Mouse (Mus musculus) hindbrain, embryonic 12.5 days (tissue): ENCODE data around the gene Ctcf. TPM values are rescaled to one million over a fixed set of nuclear protein-coding genes. Genes with fewer than 3 reads are reported as not detected.

Source experiments
- ATAC-seq: fragments of 200-750 bp; cut with Nextera tagmentation; 2 replicates; pipeline ENCODE4 v1.8.0; 2017; ENCODE audit warnings: moderate TSS enrichment; ENCODE audit not compliant: low FRiP score
- H3K27ac ChIP-seq: fragments of 300-500 bp; sonication (generic); 2 replicates; pipeline ENCODE4 v1.5.1; 2016; ENCODE audit warnings: mild to moderate bottlenecking
- H3K27me3 ChIP-seq: fragments of 300-500 bp; sonication (generic); 2 replicates; pipeline ENCODE4 v1.6.1; 2016; ENCODE audit warnings: mild to moderate bottlenecking
- H3K36me3 ChIP-seq: fragments of 300-500 bp; sonication (generic); 2 replicates; pipeline ENCODE4 v1.6.1; 2016; ENCODE audit warnings: mild to moderate bottlenecking
- H3K4me1 ChIP-seq: fragments of 300-500 bp; sonication (generic); 2 replicates; pipeline ENCODE4 v1.6.1; 2016
- H3K4me2 ChIP-seq: fragments of 300-500 bp; sonication (generic); replicated peaks from 2 replicates; pipeline ENCODE4 v1.6.1; 2016; ENCODE audit warnings: mild to moderate bottlenecking
- H3K4me3 ChIP-seq: fragments of 300-500 bp; sonication (generic); 2 replicates; pipeline ENCODE4 v1.5.1; 2016; ENCODE audit warnings: mild to moderate bottlenecking
- H3K9ac ChIP-seq: fragments of 300-500 bp; sonication (generic); 2 replicates; pipeline ENCODE4 v1.6.1; 2016; ENCODE audit warnings: mild to moderate bottlenecking, moderate library complexity
- H3K9me3 ChIP-seq: fragments of 300-500 bp; sonication (generic); replicated peaks from 2 replicates; pipeline ENCODE4 v1.6.1; 2016; ENCODE audit warnings: mild to moderate bottlenecking
- WGBS: fragments of 180-500 bp; shearing (Covaris S2); methylation state at CpG from one replicate; pipeline ENCODE4 v1.1.7; 2016; 5-methylcytosine and 5-hydroxymethylcytosine counted together
- polyA plus RNA-seq: library from polyadenylated mRNA; unstranded; fragments of >200 nt; fragmentation: Nextera tagmentation; extraction: Ambion mirVana; gene quantifications from 2 replicates; pipeline ENCODE4 v1.2.1, GENCODE M21; 2016

Ctcf gene
- polyA plus RNA-seq, 1 experiment from 2014 or later: 139 TPM

DNA sequence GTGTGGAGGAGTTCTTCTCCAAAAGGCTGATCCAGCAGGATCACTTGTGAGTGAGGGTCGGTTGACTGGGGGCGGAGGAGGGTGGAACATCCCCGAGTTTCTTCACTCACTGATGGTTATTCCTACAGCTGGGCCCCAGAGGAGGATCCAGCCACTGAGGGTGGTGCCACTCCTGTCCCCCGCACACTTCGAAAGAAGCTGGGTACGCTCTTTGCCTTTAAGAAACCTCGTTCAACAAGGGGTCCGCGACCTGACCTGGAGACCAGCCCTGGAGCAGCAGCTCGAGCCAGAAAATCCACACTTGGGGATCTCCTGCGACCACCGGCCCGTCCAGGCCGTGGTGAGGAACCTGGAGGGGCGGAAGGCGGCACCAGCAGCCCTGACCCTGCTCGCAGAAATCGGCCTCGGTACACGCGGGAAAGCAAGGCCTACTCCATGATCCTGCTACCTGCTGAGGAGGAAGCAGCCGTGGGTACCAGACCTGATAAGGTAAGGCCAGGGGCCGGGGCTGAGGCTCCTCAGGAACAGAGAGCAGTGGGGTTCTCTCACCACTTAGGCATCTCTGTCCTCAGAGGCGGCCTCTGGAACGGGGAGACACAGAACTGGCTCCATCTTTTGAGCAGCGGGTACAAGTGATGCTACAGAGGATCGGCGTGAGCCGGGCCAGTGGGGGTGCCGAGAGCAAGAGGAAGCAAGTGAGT lies 58.9 kb downstream of the Ctcf start:
- H3K27ac ChIP-seq: peak overlapping the region; percentile 83; the same call in 1 of the 2 replicates
- no peaks in the 10 kb centered on the region for H3K9me3 ChIP-seq
- H3K4me1 ChIP-seq: peaks cover 31% of the 10 kb centered on the region
- ATAC-seq: no peak
- H3K4me3 ChIP-seq: peak overlapping the region; percentile 62
- H3K4me2 ChIP-seq: peak overlapping the region; percentile 90
- 79% methylated on average over 30 of the region's 30 CpGs for WGBS
- peaks cover 40% of the 10 kb centered on the region for H3K36me3 ChIP-seq
- H3K9ac ChIP-seq: peak overlapping the region; percentile 77
- no peaks in the 10 kb centered on the region for H3K27me3 ChIP-seq

DNA sequence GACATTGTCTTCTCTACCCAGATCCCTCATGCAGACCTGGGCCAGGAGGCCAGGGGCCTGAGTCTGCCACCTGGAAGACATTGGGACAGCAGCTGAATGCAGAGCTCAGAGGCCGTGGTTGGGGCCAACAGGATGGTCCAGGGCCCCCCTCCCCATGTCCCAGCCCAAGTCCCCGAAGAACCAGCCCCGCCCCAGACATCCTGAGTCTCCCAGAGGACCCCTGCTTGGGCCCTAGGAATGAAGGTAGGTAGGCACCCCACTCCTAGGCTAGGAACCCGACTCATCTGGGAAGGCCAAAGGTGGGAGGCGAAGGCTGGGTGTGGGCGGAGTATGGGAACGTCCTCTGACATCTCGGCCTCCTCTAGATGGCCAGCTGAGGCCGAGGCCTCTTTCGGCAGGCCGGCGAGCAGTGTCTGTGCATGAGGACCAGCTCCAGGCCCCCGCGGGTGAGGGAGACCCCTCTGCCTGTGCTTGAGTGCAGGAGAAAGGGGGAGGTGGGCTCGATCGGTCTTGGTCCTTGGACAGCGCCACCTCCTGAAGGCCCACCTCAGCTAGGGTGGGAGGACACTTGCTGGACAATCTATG lies 60.9 kb downstream of the Ctcf start:
- no peak overlapping the region for H3K4me3 ChIP-seq
- no peaks in the 10 kb centered on the region for H3K9me3 ChIP-seq
- no peaks in the 10 kb centered on the region for H3K27me3 ChIP-seq
- H3K27ac ChIP-seq: no peak overlapping the region
- H3K9ac ChIP-seq: no peak overlapping the region
- H3K4me2 ChIP-seq: no peak overlapping the region; the same call in 1 of the 2 replicates
- peaks cover 40% of the 10 kb centered on the region for H3K36me3 ChIP-seq
- no peak for ATAC-seq
- peaks cover 40% of the 10 kb centered on the region for H3K4me1 ChIP-seq
- WGBS: 92% methylated on average over 17 of the region's 17 CpGs

- no peak for ATAC-seq
- H3K27ac ChIP-seq: no peak overlapping the region
- H3K9ac ChIP-seq: no peak overlapping the region
- H3K4me2 ChIP-seq: no peak overlapping the region
- H3K27me3 ChIP-seq: no peaks in the 10 kb centered on the region
- H3K4me3 ChIP-seq: no peak overlapping the region
- peaks cover 41% of the 10 kb centered on the region for H3K4me1 ChIP-seq
- 94% methylated on average over 5 of the region's 5 CpGs for WGBS
- H3K36me3 ChIP-seq: peaks cover 45% of the 10 kb centered on the region
- no peaks in the 10 kb centered on the region for H3K9me3 ChIP-seq
Measured at GRCm38 (mm10) chr8:105698734-105699133, 62.4 kb downstream of the Ctcf start.

- peak overlapping the region; percentile 73 for H3K9ac ChIP-seq
- H3K4me2 ChIP-seq: peak overlapping the region; percentile 90
- H3K4me1 ChIP-seq: peaks cover 32% of the 10 kb centered on the region
- H3K27ac ChIP-seq: no peak overlapping the region
- no peak for ATAC-seq
- 96% methylated on average over 11 of the region's 11 CpGs for WGBS
- H3K9me3 ChIP-seq: no peaks in the 10 kb centered on the region
- H3K36me3 ChIP-seq: peaks cover 53% of the 10 kb centered on the region
- H3K4me3 ChIP-seq: peak overlapping the region; percentile 54
- no peaks in the 10 kb centered on the region for H3K27me3 ChIP-seq
Measured at GRCm38 (mm10) chr8:105699488-105700215, 63.3 kb downstream of the Ctcf start.

GRCm38 (mm10) chr8:105700566-105700965 lies 64.2 kb downstream of the Ctcf start:
- H3K4me3 ChIP-seq: peak overlapping the region; percentile 54
- no peaks in the 10 kb centered on the region for H3K9me3 ChIP-seq
- H3K27me3 ChIP-seq: no peaks in the 10 kb centered on the region
- peaks cover 23% of the 10 kb centered on the region for H3K4me1 ChIP-seq
- peak overlapping the region; percentile 92 for H3K27ac ChIP-seq
- H3K9ac ChIP-seq: peak overlapping the region; percentile 73
- peaks cover 53% of the 10 kb centered on the region for H3K36me3 ChIP-seq
- under 1% methylated on average over 21 of the region's 21 CpGs for WGBS
- H3K4me2 ChIP-seq: peak overlapping the region; percentile 90
- peak; percentile 64 for ATAC-seq

- Histone ChIP-seq H3K27ac (peak within 1 kb of the TSS; percentile 92), H3K9ac (peak within 1 kb of the TSS; percentile 73), H3K9me3 (no peaks in the 10 kb centered on the region), H3K4me3 (peak within 1 kb of the TSS; percentile 54), H3K27me3 (no peaks in the 10 kb centered on the region), H3K4me1 (peaks cover 23% of the 10 kb centered on the region), H3K4me2 (peak within 1 kb of the TSS; percentile 90), H3K36me3 (peaks cover 50% of the 10 kb centered on the region)
- under 1% methylated on average over 60 of the region's 60 CpGs for WGBS
- peak; percentile 81 for ATAC-seq
Measured at GRCm38 (mm10) chr8:105700966-105701824, 64.8 kb downstream of the Ctcf start, which contains the start of the genes Acd and Pard6a. Gene Acd, minus strand, starts transcription at chr8:105701102. Gene Pard6a, plus strand, starts transcription at chr8:105701148.

GRCm38 (mm10) chr8:105702001-105702401 lies 65.6 kb downstream of the Ctcf start:
- Histone ChIP-seq H3K36me3 (peaks cover 42% of the 10 kb centered on the region), H3K9me3 (no peaks in the 10 kb centered on the region), H3K4me1 (peaks cover 31% of the 10 kb centered on the region), H3K27ac (peak overlapping the region; percentile 92), H3K4me3 (peak overlapping the region; percentile 54), H3K27me3 (no peaks in the 10 kb centered on the region), H3K9ac (peak overlapping the region; percentile 73), H3K4me2 (peak overlapping the region; percentile 90)
- 42% methylated on average over 18 of the region's 18 CpGs for WGBS
- peak; percentile 21 for ATAC-seq

DNA sequence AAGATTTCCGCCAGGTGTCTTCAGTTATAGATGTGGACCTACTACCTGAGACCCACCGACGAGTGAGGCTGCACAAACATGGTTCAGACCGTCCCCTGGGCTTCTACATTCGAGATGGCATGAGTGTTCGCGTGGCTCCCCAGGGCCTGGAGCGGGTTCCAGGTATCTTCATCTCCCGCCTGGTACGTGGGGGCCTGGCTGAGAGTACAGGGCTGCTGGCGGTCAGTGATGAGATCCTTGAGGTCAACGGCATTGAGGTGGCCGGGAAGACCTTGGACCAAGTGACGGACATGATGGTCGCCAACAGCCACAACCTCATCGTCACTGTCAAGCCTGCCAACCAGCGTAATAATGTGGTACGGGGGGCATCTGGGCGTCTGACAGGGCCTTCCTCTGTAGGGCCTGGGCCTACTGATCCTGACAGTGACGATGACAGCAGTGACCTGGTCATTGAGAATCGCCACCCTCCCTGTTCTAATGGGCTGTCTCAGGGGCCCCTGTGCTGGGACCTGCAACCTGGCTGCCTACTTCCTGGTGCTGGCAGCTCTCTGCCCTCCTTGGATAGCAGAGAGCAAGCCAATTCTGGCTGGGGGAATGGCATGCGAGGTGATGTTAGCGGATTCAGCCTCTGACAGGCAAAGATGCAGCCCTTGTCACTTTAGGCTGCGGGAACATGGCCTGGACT lies 66.5 kb downstream of the Ctcf start:
- H3K9me3 ChIP-seq: no peaks in the 10 kb centered on the region
- H3K9ac ChIP-seq: no peak overlapping the region
- ATAC-seq: no peak
- no peak overlapping the region for H3K4me3 ChIP-seq
- 92% methylated on average over 24 of the region's 24 CpGs for WGBS
- no peaks in the 10 kb centered on the region for H3K27me3 ChIP-seq
- H3K4me2 ChIP-seq: no peak overlapping the region
- H3K27ac ChIP-seq: no peak overlapping the region
- H3K4me1 ChIP-seq: peaks cover 40% of the 10 kb centered on the region
- H3K36me3 ChIP-seq: peaks cover 33% of the 10 kb centered on the region

DNA sequence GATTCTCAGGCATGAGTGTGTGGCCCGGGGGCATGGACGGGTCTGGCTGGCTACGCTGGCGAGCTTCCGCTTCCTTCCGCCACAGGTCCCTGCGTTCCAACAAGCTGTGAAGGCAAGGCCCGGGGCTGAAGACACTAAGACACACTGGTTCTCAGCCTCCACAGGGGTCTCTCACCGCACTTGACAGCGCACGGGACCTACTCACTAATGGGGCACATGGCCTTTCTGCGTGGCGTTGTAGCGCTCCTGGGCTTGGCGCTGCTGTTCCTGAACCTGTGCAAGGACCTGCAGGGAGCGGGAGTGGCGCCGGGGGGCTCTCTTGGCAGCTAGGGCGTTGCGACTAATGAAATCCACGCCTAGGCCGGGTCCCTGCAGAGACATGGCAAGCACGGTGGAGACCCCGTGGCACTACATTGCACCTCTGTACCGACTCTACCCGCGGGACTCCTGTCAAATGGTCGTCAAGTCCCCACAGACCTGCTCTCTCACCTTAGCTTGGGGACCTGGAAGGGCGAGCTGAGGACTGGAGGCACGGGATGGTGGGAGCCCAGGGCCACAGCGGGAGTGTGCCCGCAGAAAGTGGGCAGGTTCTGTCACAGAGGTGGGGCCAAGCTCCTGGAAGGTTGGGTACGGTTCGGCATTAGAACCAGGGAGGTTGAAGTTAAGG lies 67.9 kb downstream of the Ctcf start:
- Histone ChIP-seq H3K27me3 (no peaks in the 10 kb centered on the region), H3K4me3 (no peak overlapping the region), H3K4me1 (peaks cover 43% of the 10 kb centered on the region), H3K4me2 (no peak overlapping the region), H3K27ac (no peak overlapping the region), H3K9ac (no peak overlapping the region), H3K9me3 (no peaks in the 10 kb centered on the region), H3K36me3 (peaks cover 22% of the 10 kb centered on the region)
- 94% methylated on average over 34 of the region's 34 CpGs for WGBS
- no peak for ATAC-seq

DNA sequence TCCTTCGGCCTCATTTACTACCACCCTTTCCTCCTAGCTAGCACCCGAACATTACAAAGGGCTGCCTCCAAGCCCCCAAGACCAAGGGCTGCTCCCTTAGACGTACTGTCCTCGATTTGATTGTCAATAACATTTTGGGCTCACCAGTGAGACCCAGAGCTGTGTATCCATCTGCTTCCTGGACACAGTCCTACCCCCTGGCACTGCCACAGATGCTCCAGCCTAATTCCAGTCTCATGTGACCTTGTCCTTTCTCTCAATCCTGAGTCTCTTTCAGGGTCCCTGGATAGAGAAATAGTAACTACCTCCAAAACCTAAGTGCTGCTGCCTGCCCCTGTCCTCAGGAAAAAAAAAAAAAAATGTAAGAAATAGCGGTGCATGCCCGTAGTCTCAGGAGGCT lies 68.6 kb downstream of the Ctcf start:
- Histone ChIP-seq H3K36me3 (peaks cover 17% of the 10 kb centered on the region), H3K27ac (no peak overlapping the region), H3K4me2 (no peak overlapping the region), H3K4me1 (peaks cover 37% of the 10 kb centered on the region), H3K9me3 (no peaks in the 10 kb centered on the region), H3K9ac (no peak overlapping the region), H3K4me3 (no peak overlapping the region), H3K27me3 (no peaks in the 10 kb centered on the region)
- 88% methylated on average over 6 of the region's 6 CpGs for WGBS
- ATAC-seq: no peak

DNA sequence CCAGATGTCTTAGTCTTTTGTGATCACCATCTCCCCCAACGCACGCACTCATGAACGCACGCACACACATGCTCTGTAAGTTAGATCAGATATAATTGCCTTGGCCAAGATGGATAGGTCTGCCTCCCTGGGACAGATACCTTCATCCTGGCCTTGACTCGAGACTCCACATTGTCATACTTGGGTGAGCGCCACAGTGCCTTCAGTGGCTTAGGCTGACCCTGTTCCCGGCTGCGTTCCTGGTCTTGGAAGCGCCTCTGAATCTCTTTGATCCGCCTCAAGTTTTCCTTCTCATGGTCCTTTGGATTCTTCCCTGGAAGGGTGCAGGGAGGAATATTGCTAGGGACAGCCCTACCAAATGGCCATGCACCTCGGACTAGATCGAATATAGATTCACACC lies 70.1 kb downstream of the Ctcf start:
- no peak for ATAC-seq
- no peaks in the 10 kb centered on the region for H3K9me3 ChIP-seq

More for the DNA sequence above, 70.1 kb downstream of the Ctcf start:
- Histone ChIP-seq H3K9ac (no peak overlapping the region), H3K27ac (no peak overlapping the region), H3K36me3 (peaks cover 17% of the 10 kb centered on the region), H3K4me3 (peak overlapping the region; percentile 69; the same call in 1 of the 2 replicates), H3K4me1 (peaks cover 31% of the 10 kb centered on the region), H3K27me3 (no peaks in the 10 kb centered on the region), H3K4me2 (peak overlapping the region; percentile 95)
- WGBS: 75% methylated on average over 12 of the region's 12 CpGs
